Mouse (Mus musculus) heart, adult 2 months (tissue): ENCODE results near the gene Nexn. TPM values are rescaled to one million over a fixed set of nuclear protein-coding genes. Genes with fewer than 3 reads are reported as not detected.
A peak's percentile ranks its signal among the peaks of the same experiment; 100 is the strongest.

Source experiments
- DNase-seq, 2 experiments: peaks; one replicate each; pipeline ENCODE4 v3.0.0; 2021
- H3K27ac ChIP-seq: fragments of 200-600 bp; 2 replicates; pipeline ENCODE4 v1.8.1; 2022
- H3K27me3 ChIP-seq: fragments of 200-500 bp; 2 replicates; pipeline ENCODE4 v1.6.1; 2012; ENCODE audit warnings: mild to moderate bottlenecking, low read length, inconsistent platforms, mixed read lengths; ENCODE audit not compliant: control insufficient read depth, insufficient read depth
- H3K36me3 ChIP-seq: fragments of 200-500 bp; 2 replicates; pipeline ENCODE4 v1.6.1; 2012; ENCODE audit warnings: low read length, inconsistent platforms; ENCODE audit not compliant: control insufficient read depth, insufficient read depth
- H3K4me1 ChIP-seq: fragments of 200-500 bp; 2 replicates; pipeline ENCODE4 v1.6.1; 2011; ENCODE audit warnings: low read length; ENCODE audit not compliant: control insufficient read depth, insufficient read depth
- H3K4me3 ChIP-seq: fragments of 200-600 bp; 2 replicates; pipeline ENCODE4 v1.8.1; 2022
- H3K79me2 ChIP-seq: fragments of 200-500 bp; replicated peaks from 2 replicates; pipeline ENCODE4 v1.6.1; 2012; ENCODE audit warnings: mild to moderate bottlenecking, inconsistent platforms, low read length, moderate library complexity, mixed read lengths; ENCODE audit not compliant: control insufficient read depth, insufficient read depth
- H3K9ac ChIP-seq: fragments of 200-500 bp; 2 replicates; pipeline ENCODE4 v1.6.1; 2012; ENCODE audit warnings: low read depth, mild to moderate bottlenecking, control low read depth, inconsistent platforms, low read length, mixed read lengths
- CTCF ChIP-seq: fragments of 200-600 bp; IDR thresholded peaks from 2 replicates; pipeline ENCODE4 v1.8.1; 2022; ENCODE audit warnings: antibody characterized with exemption, mild to moderate bottlenecking, moderate library complexity
- EP300 ChIP-seq: fragments of 200-500 bp; IDR thresholded peaks from 2 replicates; pipeline ENCODE4 v1.6.1; 2011; ENCODE audit warnings: low read depth, low read length, control low read depth; ENCODE audit not compliant: insufficient read depth
- POLR2A ChIP-seq: fragments of 200-500 bp; IDR thresholded peaks from 2 replicates; pipeline ENCODE4 v1.6.1; 2011; ENCODE audit warnings: mild to moderate bottlenecking, low read depth, low read length, control low read depth; ENCODE audit not compliant: insufficient read depth
- WGBS: fragments of 180-500 bp; shearing (Covaris S2); methylation state at CpG from one replicate; pipeline ENCODE4 v1.1.7; 2018; 5-methylcytosine and 5-hydroxymethylcytosine counted together
- intact Hi-C: fragments of 180-260 bp; cut with DNase I; formaldehyde crosslinking; loops from one replicate; pipeline ENCODE4 v1.15.1; 2025
- polyA plus RNA-seq: library from polyadenylated mRNA; depleted of rRNA; stranded (reverse); fragments of >200 nt; gene quantifications from 2 replicates; pipeline ENCODE4 v1.2.3, GENCODE M21; 2012
- total RNA-seq, 2 experiments: library from RNA; stranded (reverse); gene quantifications; 2 replicates each; pipeline ENCODE4 v1.2.3; 2021

The Nexn gene
- total and polyA plus RNA-seq, 3 experiments, result 16.4 to 339 (median 316) TPM

- Histone ChIP-seq H3K36me3 (peaks cover 24% of the 10 kb centered on the region), H3K79me2 (no peaks in the 10 kb centered on the region), H3K4me1 (no peaks in the 10 kb centered on the region; the same call in 1 of the 2 replicates), H3K4me3 (no peak overlapping the region), H3K9ac (no peak overlapping the region), H3K27me3 (no peaks in the 10 kb centered on the region), H3K27ac (no peak overlapping the region)
- WGBS, result 85% methylated on average over 3 of the region's 3 CpGs
- TF ChIP-seq EP300, result no peak
- intact Hi-C loops, result no loop called here
- no peak for DNase-seq
Observed at GRCm38 (mm10) chr3:152241098-152241497, 25.1 kb downstream of the Nexn start.

GRCm38 (mm10) chr3:152239592-152239991 lies 26.6 kb downstream of the Nexn start:
- Histone ChIP-seq H3K4me3 (no peak overlapping the region), H3K4me1 (no peaks in the 10 kb centered on the region; the same call in 1 of the 2 replicates), H3K79me2 (no peaks in the 10 kb centered on the region), H3K27ac (no peak overlapping the region), H3K9ac (no peak overlapping the region), H3K27me3 (no peaks in the 10 kb centered on the region), H3K36me3 (peaks cover 22% of the 10 kb centered on the region)
- TF ChIP-seq POLR2A, result no peak
- 89% methylated on average over 1 of the region's 1 CpGs for WGBS
- intact Hi-C loops, result loop anchor here (2.0 kb wide), 1 partner anchor 129 kb away; no protein-coding TSS in a partner anchor
- DNase-seq, result no peak

GRCm38 (mm10) chr3:152238836-152239235 lies 27.3 kb downstream of the Nexn start:
- WGBS, result 47% methylated on average over 2 of the region's 2 CpGs
- H3K4me3 ChIP-seq, result no peak overlapping the region
- no peaks in the 10 kb centered on the region for H3K79me2 ChIP-seq
- peaks cover 23% of the 10 kb centered on the region for H3K36me3 ChIP-seq
- no peaks in the 10 kb centered on the region for H3K27me3 ChIP-seq
- no peak overlapping the region for H3K9ac ChIP-seq
- intact Hi-C loops, result loop anchor here (2.0 kb wide), 1 partner anchor 128 kb away; no protein-coding TSS in a partner anchor
- peak overlapping the region; percentile 24; the same call in 1 of the 2 replicates for H3K27ac ChIP-seq
- DNase-seq, result no peak
- TF ChIP-seq CTCF, result peak; percentile 51
- TF ChIP-seq POLR2A, result no peak
- H3K4me1 ChIP-seq, result no peaks in the 10 kb centered on the region; the same call in 1 of the 2 replicates

- peaks cover 26% of the 10 kb centered on the region for H3K36me3 ChIP-seq
- 88% methylated on average over 1 of the region's 1 CpGs for WGBS
- intact Hi-C loops, result loop anchor here (2.0 kb wide), 1 partner anchor 15 kb away; no protein-coding TSS in a partner anchor
- no peak overlapping the region for H3K4me3 ChIP-seq
- no peak overlapping the region for H3K27ac ChIP-seq
- TF ChIP-seq EP300 (no peak), CTCF (no peak)
- no peaks in the 10 kb centered on the region for H3K4me1 ChIP-seq
- DNase-seq, result no peak
- H3K79me2 ChIP-seq, result no peaks in the 10 kb centered on the region
- H3K9ac ChIP-seq, result no peak overlapping the region
- H3K27me3 ChIP-seq, result no peaks in the 10 kb centered on the region
Observed at GRCm38 (mm10) chr3:152235805-152236204, 30.3 kb downstream of the Nexn start.

GRCm38 (mm10) chr3:152235238-152235637 lies 30.9 kb downstream of the Nexn start:
- H3K36me3 ChIP-seq, result peaks cover 26% of the 10 kb centered on the region
- intact Hi-C loops, result loop anchor here (2.0 kb wide), 1 partner anchor 14 kb away; no protein-coding TSS in a partner anchor
- WGBS, result 81% methylated on average over 1 of the region's 1 CpGs

GRCm38 (mm10) chr3:152231333-152232100 lies 34.6 kb downstream of the Nexn start:
- H3K4me1 ChIP-seq, result no peaks in the 10 kb centered on the region
- intact Hi-C loops, result no loop called here
- H3K36me3 ChIP-seq, result peaks cover 20% of the 10 kb centered on the region
- H3K79me2 ChIP-seq, result no peaks in the 10 kb centered on the region
- 35% methylated on average over 6 of the region's 6 CpGs for WGBS
- H3K27me3 ChIP-seq, result no peaks in the 10 kb centered on the region
- H3K9ac ChIP-seq, result no peak overlapping the region
- DNase-seq, result no peak
- TF ChIP-seq CTCF, result 0 out of 2 replicates have a peak, but pooled peaks have one; percentile 10
- TF ChIP-seq EP300, result no peak
- H3K4me3 ChIP-seq, result no peak overlapping the region
- H3K27ac ChIP-seq, result no peak overlapping the region

More at GRCm38 (mm10) chr3:152235238-152235637, 30.9 kb downstream of the Nexn start:
- no peak for DNase-seq
- no peaks in the 10 kb centered on the region for H3K27me3 ChIP-seq
- H3K4me3 ChIP-seq, result no peak overlapping the region
- H3K79me2 ChIP-seq, result no peaks in the 10 kb centered on the region
- no peaks in the 10 kb centered on the region for H3K4me1 ChIP-seq
- H3K9ac ChIP-seq, result no peak overlapping the region
- no peak for TF ChIP-seq CTCF
- no peak for TF ChIP-seq EP300
- no peak for TF ChIP-seq POLR2A
- H3K27ac ChIP-seq, result no peak overlapping the region
